Mouse (Mus musculus): Measurements from ENCODE around the gene Lamc3. TPM values are rescaled to one million over a fixed set of nuclear protein-coding genes. Genes with fewer than 3 reads are reported as not detected.

Gene Lamc3
- polyA plus RNA-seq, 1 experiment from 2014 or later, result 0.15 TPM

GRCm38 (mm10) chr2:31965110-31965509 lies 78.0 kb downstream of the Lamc3 start:
- no peaks in the 10 kb centered on the region for H3K27me3 ChIP-seq (ENCODE audit: low read depth, poor library complexity, severe bottlenecking)
- no peak overlapping the region for H3K4me3 ChIP-seq
- no peaks in the 10 kb centered on the region; the same call in 1 of the 2 replicates for H3K4me1 ChIP-seq
- no peaks in the 10 kb centered on the region for H3K9me3 ChIP-seq (replicated peaks)
- no peak overlapping the region for H3K27ac ChIP-seq
- peak; percentile 52 for DNase-seq (ENCODE audit: low spot score)
- H3K36me3 ChIP-seq, result peaks cover 98% of the 10 kb centered on the region

- Histone ChIP-seq H3K27me3 (ENCODE audit: low read depth, poor library complexity, severe bottlenecking) (no peaks in the 10 kb centered on the region), H3K4me3 (no peak overlapping the region), H3K4me1 (no peaks in the 10 kb centered on the region; the same call in 1 of the 2 replicates), H3K36me3 (peaks cover 98% of the 10 kb centered on the region), H3K9me3 (replicated peaks) (no peaks in the 10 kb centered on the region), H3K27ac (no peak overlapping the region)
- 84% methylated on average over 8 of the region's 8 CpGs for WGBS
- no peak for DNase-seq (ENCODE audit: low spot score)
Observed at GRCm38 (mm10) chr2:31966801-31967200, 79.7 kb downstream of the Lamc3 start.

- DNase-seq (ENCODE audit: low spot score), result no peak
- 88% methylated on average over 4 of the region's 4 CpGs for WGBS
- H3K27ac ChIP-seq, result no peak overlapping the region
- no peaks in the 10 kb centered on the region for H3K9me3 ChIP-seq (replicated peaks)
- H3K27me3 ChIP-seq (ENCODE audit: low read depth, poor library complexity, severe bottlenecking), result no peaks in the 10 kb centered on the region
- peaks cover 15% of the 10 kb centered on the region for H3K4me1 ChIP-seq
- peaks cover 71% of the 10 kb centered on the region for H3K36me3 ChIP-seq
- H3K4me3 ChIP-seq, result no peak overlapping the region
Observed at GRCm38 (mm10) chr2:31972589-31972988, 85.5 kb downstream of the Lamc3 start.

- Histone ChIP-seq H3K36me3 (peaks cover 71% of the 10 kb centered on the region), H3K9me3 (replicated peaks) (no peaks in the 10 kb centered on the region), H3K4me3 (peak within 1 kb of the TSS; percentile 71), H3K4me1 (peaks cover 15% of the 10 kb centered on the region), H3K27ac (peak within 1 kb of the TSS; percentile 81), H3K27me3 (ENCODE audit: low read depth, poor library complexity, severe bottlenecking) (no peaks in the 10 kb centered on the region)
- peak; percentile 100 for DNase-seq (ENCODE audit: low spot score)
- WGBS, result under 1% methylated on average over 60 of the region's 60 CpGs
Observed at GRCm38 (mm10) chr2:31974141-31974808, 87.2 kb downstream of the Lamc3 start, which contains the start of gene Nup214. TSS of gene Nup214 (plus strand) at chr2:31974436.

DNA sequence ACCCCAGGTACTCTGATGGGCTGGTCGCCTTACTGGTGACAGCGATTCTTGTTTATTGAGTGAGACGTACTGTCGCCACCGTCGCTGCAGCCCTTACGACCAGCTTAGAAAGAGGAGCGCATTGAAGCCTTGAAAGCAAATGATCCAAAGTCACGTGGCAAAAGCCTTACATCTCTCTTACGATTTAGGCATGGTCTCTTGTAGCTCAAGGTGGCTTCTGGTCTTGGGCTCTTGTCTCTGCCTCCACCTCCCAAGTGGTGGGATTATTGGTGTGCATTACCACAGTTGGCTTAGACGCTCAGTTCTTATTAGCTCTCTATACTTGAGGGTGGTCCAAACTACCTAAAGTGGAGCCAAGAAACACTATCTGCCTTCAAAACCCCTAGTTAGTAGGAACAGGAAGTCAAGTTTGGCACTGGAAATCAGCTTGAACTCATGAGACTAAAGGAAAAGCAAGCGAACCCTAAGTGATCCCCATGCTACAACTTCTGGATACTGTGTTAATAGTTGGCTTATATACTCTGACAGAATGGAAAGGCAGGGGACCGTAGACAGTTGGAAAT lies 87.8 kb downstream of the Lamc3 start:
- DNase-seq (ENCODE audit: low spot score), result no peak
- WGBS, result 10% methylated on average over 13 of the region's 13 CpGs

DNA sequence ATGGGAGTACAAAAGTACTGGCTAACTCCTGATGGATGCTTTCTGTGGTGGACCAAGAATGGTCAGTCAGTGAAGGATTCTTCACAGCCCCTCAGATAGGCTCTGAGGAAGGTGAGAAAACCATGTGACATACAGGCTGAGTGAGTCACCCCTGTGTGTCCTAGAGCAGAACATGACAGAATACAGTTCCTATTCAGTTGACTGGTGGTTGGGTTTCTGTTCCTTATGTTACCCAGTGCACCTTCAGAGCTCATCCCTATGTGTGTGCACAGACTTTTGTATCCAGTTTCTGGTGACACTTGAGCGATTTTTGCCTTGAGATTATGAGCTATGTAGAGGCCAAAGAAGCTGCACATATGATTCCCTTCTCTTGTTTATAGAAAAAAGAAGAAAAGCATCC lies 100.7 kb downstream of the Lamc3 start:
- no peaks in the 10 kb centered on the region for H3K9me3 ChIP-seq (replicated peaks)
- H3K27ac ChIP-seq, result no peak overlapping the region
- peaks cover 100% of the 10 kb centered on the region for H3K36me3 ChIP-seq
- H3K4me1 ChIP-seq, result no peaks in the 10 kb centered on the region
- DNase-seq (ENCODE audit: low spot score), result no peak
- no peak overlapping the region for H3K4me3 ChIP-seq
- no peaks in the 10 kb centered on the region for H3K27me3 ChIP-seq (ENCODE audit: low read depth, poor library complexity, severe bottlenecking)
- 93% methylated on average over 1 of the region's 1 CpGs for WGBS

More for the DNA sequence above, 87.8 kb downstream of the Lamc3 start:
- H3K4me1 ChIP-seq, result peaks cover 15% of the 10 kb centered on the region
- H3K36me3 ChIP-seq, result peaks cover 71% of the 10 kb centered on the region
- no peaks in the 10 kb centered on the region for H3K27me3 ChIP-seq (ENCODE audit: low read depth, poor library complexity, severe bottlenecking)
- H3K9me3 ChIP-seq (replicated peaks), result no peaks in the 10 kb centered on the region
- peak overlapping the region; percentile 71 for H3K4me3 ChIP-seq
- H3K27ac ChIP-seq, result peak overlapping the region; percentile 81

- Histone ChIP-seq H3K36me3 (peaks cover 99% of the 10 kb centered on the region), H3K27me3 (ENCODE audit: low read depth, poor library complexity, severe bottlenecking) (no peaks in the 10 kb centered on the region), H3K9me3 (replicated peaks) (no peaks in the 10 kb centered on the region), H3K4me3 (no peak overlapping the region), H3K4me1 (no peaks in the 10 kb centered on the region), H3K27ac (no peak overlapping the region)
- 94% methylated on average over 4 of the region's 4 CpGs for WGBS
- DNase-seq (ENCODE audit: low spot score), result no peak
Observed at GRCm38 (mm10) chr2:31990961-31991360, 103.9 kb downstream of the Lamc3 start.

- no peaks in the 10 kb centered on the region for H3K9me3 ChIP-seq (replicated peaks)
- H3K4me1 ChIP-seq, result no peaks in the 10 kb centered on the region
- no peak for DNase-seq (ENCODE audit: low spot score)
- H3K36me3 ChIP-seq, result peaks cover 99% of the 10 kb centered on the region
- no peak overlapping the region for H3K27ac ChIP-seq
- 92% methylated on average over 9 of the region's 9 CpGs for WGBS
- no peaks in the 10 kb centered on the region for H3K27me3 ChIP-seq (ENCODE audit: low read depth, poor library complexity, severe bottlenecking)
- no peak overlapping the region for H3K4me3 ChIP-seq
Observed at GRCm38 (mm10) chr2:31994896-31995295, 107.8 kb downstream of the Lamc3 start.

DNA sequence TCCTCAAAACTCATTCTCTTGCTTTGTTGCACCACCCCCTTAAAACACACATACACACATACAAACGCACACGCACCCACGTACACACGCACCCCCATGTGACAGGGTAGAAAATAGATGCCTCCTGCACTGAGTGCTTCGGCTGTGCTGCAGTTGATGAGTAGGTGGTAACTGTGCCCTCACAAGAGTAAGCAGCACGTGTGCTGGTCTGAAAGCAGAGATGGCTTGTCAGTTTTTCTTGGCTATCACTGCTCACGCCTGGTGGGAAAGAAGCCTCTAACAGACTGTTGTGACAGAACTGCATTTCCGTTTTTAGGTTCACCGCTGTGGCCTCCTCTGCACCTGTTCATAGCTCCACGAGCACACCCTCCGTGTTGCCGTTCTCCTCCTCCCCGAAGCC lies 109.0 kb downstream of the Lamc3 start:
- Histone ChIP-seq H3K27me3 (ENCODE audit: low read depth, poor library complexity, severe bottlenecking) (no peaks in the 10 kb centered on the region), H3K4me3 (no peak overlapping the region), H3K36me3 (peaks cover 99% of the 10 kb centered on the region), H3K27ac (no peak overlapping the region), H3K9me3 (replicated peaks) (no peaks in the 10 kb centered on the region), H3K4me1 (no peaks in the 10 kb centered on the region)
- no peak for DNase-seq (ENCODE audit: low spot score)
- WGBS, result 97% methylated on average over 13 of the region's 13 CpGs

Other genes starting within 250 kb of the Lamc3 start
- gene Prdm12, start 247.3 kb upstream of the Lamc3 start, polyA plus RNA-seq (2016; fragmentation: Nextera tagmentation; extraction: Ambion mirVana), result 0.10 TPM in 1 of 2 replicates, not detected in the other
- 113 and 131 TPM in 2 replicates for gene Exosc2, start 216.6 kb upstream of the Lamc3 start, polyA plus RNA-seq (2016; fragmentation: Nextera tagmentation; extraction: Ambion mirVana)
- 65.0 and 70.5 TPM in 2 replicates for gene Abl1, start 198.9 kb upstream of the Lamc3 start, polyA plus RNA-seq (2016; fragmentation: Nextera tagmentation; extraction: Ambion mirVana)
- 0.06 and 0.23 TPM in 2 replicates for gene Qrfp, start 76.7 kb upstream of the Lamc3 start, polyA plus RNA-seq (2016; fragmentation: Nextera tagmentation; extraction: Ambion mirVana)
- 0.04 and 0.13 TPM in 2 replicates for gene Fibcd1, start 41.3 kb upstream of the Lamc3 start, polyA plus RNA-seq (2016; fragmentation: Nextera tagmentation; extraction: Ambion mirVana)
- gene Aif1l, start 62.8 kb downstream of the Lamc3 start, polyA plus RNA-seq (2016; fragmentation: Nextera tagmentation; extraction: Ambion mirVana), result 107 and 120 TPM in 2 replicates
- gene Nup214, start 87.1 kb downstream of the Lamc3 start, polyA plus RNA-seq (2016; fragmentation: Nextera tagmentation; extraction: Ambion mirVana), result 114 and 122 TPM in 2 replicates
- gene Fam78a, start 197.6 kb downstream of the Lamc3 start, polyA plus RNA-seq (2016; fragmentation: Nextera tagmentation; extraction: Ambion mirVana), result 2.0 TPM in 2 replicates
- gene Plpp7, start 208.2 kb downstream of the Lamc3 start, polyA plus RNA-seq (2016; fragmentation: Nextera tagmentation; extraction: Ambion mirVana), result 2.8 and 3.8 TPM in 2 replicates

Measured in limb, embryonic 10.5 days (tissue).